Mouse (Mus musculus): Measurements from ENCODE around the gene Rab4a. TPM values are rescaled to one million over a fixed set of nuclear protein-coding genes. Genes with fewer than 3 reads are reported as not detected.

Gene Rab4a
- polyA plus RNA-seq, 1 experiment from 2014 or later: 64.3 TPM

DNA sequence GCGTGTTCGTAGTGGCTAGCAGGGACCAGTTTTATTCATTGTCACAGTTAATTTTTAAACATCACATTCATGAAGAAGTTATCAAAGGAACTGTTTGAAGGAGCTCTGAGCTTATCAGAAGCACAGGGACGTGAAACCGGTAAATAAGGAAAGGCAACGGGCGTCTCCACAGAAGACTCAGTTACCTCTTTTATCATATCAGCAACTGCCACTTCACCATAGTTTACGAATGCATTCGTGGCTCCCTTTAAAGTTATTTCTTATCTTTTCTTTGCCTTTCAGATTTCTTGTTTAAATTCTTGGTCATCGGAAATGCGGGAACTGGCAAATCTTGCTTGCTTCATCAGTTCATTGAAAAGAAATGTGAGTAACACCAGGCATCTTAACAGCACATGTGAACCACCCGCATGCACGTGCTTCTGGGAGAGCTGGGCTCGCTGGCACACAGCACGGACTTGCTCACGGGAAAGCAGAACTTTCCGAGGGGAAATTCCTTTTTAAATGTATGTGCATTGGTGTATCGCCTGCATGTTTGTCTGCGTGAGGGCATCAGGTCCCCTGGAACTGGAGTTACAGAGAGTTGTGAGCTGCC is 17.8 kb downstream of the Rab4a start:
- Histone ChIP-seq H3K4me3 (ENCODE audit: low read depth, low read length) (no peak overlapping the region), H3K4me1 (replicated peaks; ENCODE audit: control insufficient read depth, insufficient read depth, low read length) (no peaks in the 10 kb centered on the region; the same call in 1 of the 2 replicates), H3K27me3 (ENCODE audit: control insufficient read depth, insufficient read depth, low read length) (no peaks in the 10 kb centered on the region), H3K9ac (ENCODE audit: low read depth, low read length) (no peak overlapping the region), H3K27ac (ENCODE audit: low read depth, low read length) (no peak overlapping the region), H3K9me3 (ENCODE audit: control insufficient read depth, low read length) (no peaks in the 10 kb centered on the region), H3K36me3 (ENCODE audit: control insufficient read depth, insufficient read depth, low read length) (no peaks in the 10 kb centered on the region), H3K4me2 (replicated peaks; ENCODE audit: low read depth, low read length) (no peak overlapping the region)
- no peak for ATAC-seq (ENCODE audit: low FRiP score)
- WGBS: 95% methylated on average over 18 of the region's 18 CpGs
- DNase-seq (ENCODE audit: low spot score): no peak

DNA sequence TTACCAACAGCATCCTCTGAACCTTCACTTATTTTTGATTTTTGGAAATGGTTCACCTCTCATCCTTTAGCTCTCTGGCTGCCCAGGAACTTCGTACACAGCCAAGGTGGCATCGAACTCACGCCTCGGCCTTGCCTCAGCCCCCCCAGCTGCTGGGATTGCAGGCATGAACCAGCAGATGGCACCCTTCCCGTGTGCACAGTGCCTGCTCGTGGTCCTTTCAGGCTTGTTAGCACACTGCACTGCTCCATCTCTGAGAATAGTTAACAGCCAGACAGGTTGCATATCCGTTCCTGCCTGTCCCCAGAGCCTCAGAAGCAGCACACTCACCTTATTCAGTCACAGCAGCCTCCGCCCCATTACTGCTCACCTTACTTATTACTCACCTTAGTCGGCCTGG is 20.2 kb downstream of the Rab4a start:
- DNase-seq (ENCODE audit: low spot score): peak; percentile 51
- H3K4me1 ChIP-seq (replicated peaks; ENCODE audit: control insufficient read depth, insufficient read depth, low read length): no peaks in the 10 kb centered on the region; the same call in 1 of the 2 replicates
- H3K36me3 ChIP-seq (ENCODE audit: control insufficient read depth, insufficient read depth, low read length): no peaks in the 10 kb centered on the region
- no peak overlapping the region for H3K4me2 ChIP-seq (replicated peaks; ENCODE audit: low read depth, low read length)
- H3K27ac ChIP-seq (ENCODE audit: low read depth, low read length): no peak overlapping the region
- ATAC-seq (ENCODE audit: low FRiP score): no peak
- no peaks in the 10 kb centered on the region for H3K27me3 ChIP-seq (ENCODE audit: control insufficient read depth, insufficient read depth, low read length)
- WGBS: 61% methylated on average over 9 of the region's 9 CpGs
- no peaks in the 10 kb centered on the region for H3K9me3 ChIP-seq (ENCODE audit: control insufficient read depth, low read length)
- no peak overlapping the region for H3K9ac ChIP-seq (ENCODE audit: low read depth, low read length)
- no peak overlapping the region for H3K4me3 ChIP-seq (ENCODE audit: low read depth, low read length)

DNA sequence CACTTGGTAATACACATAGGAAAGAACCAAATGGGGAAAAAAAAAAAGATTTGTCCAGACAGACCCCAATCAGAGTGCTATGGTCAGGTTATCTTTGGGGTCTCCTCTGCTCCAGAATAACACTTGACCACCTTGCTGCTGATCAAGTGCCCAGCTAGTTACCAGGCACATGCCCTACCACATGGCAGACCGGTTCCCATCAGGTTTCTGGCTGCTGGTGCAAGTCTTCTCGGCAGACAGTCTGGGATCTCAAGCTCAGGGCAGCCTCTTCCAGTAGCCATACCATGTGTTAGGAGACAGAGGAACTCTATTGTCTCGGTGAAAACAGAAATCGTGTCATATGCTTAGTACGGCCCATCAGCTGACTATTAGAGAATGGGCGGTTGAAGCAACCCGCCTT is 21.0 kb downstream of the Rab4a start:
- H3K4me2 ChIP-seq (replicated peaks; ENCODE audit: low read depth, low read length): no peak overlapping the region
- 93% methylated on average over 7 of the region's 7 CpGs for WGBS
- H3K4me1 ChIP-seq (replicated peaks; ENCODE audit: control insufficient read depth, insufficient read depth, low read length): no peaks in the 10 kb centered on the region; the same call in 1 of the 2 replicates
- no peak for ATAC-seq (ENCODE audit: low FRiP score)
- no peaks in the 10 kb centered on the region for H3K9me3 ChIP-seq (ENCODE audit: control insufficient read depth, low read length)
- no peak overlapping the region for H3K4me3 ChIP-seq (ENCODE audit: low read depth, low read length)
- DNase-seq (ENCODE audit: low spot score): no peak
- no peak overlapping the region for H3K27ac ChIP-seq (ENCODE audit: low read depth, low read length)
- no peaks in the 10 kb centered on the region for H3K27me3 ChIP-seq (ENCODE audit: control insufficient read depth, insufficient read depth, low read length)
- H3K36me3 ChIP-seq (ENCODE audit: control insufficient read depth, insufficient read depth, low read length): 0 out of 2 replicates have a peak, but pooled peaks cover 2% of the 10 kb centered on the region
- no peak overlapping the region for H3K9ac ChIP-seq (ENCODE audit: low read depth, low read length)

DNA sequence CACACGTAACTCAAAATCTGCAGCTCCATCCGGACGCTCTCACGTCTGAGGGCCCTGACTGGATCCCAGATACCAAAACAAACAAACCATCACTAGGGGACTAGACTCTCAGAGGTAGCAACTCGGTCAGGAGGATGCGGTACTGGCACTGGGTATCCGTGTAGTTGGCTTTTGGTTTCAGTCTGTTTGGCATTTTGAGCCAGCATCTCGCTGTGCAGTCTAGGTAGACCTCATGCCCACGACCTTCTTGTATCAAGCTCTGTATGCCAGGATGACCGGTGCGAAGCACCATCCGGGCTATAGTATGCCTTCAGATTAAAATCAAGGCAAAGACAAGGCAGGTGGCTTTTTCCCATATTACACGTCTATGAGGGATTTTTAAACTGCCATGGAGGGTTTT is 21.7 kb downstream of the Rab4a start:
- H3K27me3 ChIP-seq (ENCODE audit: control insufficient read depth, insufficient read depth, low read length): no peaks in the 10 kb centered on the region
- H3K9ac ChIP-seq (ENCODE audit: low read depth, low read length): no peak overlapping the region
- H3K9me3 ChIP-seq (ENCODE audit: control insufficient read depth, low read length): no peaks in the 10 kb centered on the region
- no peaks in the 10 kb centered on the region; the same call in 1 of the 2 replicates for H3K4me1 ChIP-seq (replicated peaks; ENCODE audit: control insufficient read depth, insufficient read depth, low read length)
- H3K36me3 ChIP-seq (ENCODE audit: control insufficient read depth, insufficient read depth, low read length): 0 out of 2 replicates have a peak, but pooled peaks cover 2% of the 10 kb centered on the region
- no peak overlapping the region for H3K4me3 ChIP-seq (ENCODE audit: low read depth, low read length)
- no peak overlapping the region for H3K27ac ChIP-seq (ENCODE audit: low read depth, low read length)
- H3K4me2 ChIP-seq (replicated peaks; ENCODE audit: low read depth, low read length): no peak overlapping the region
- ATAC-seq (ENCODE audit: low FRiP score) (no peak), DNase-seq (ENCODE audit: low spot score) (no peak)
- 91% methylated on average over 13 of the region's 13 CpGs for WGBS

DNA sequence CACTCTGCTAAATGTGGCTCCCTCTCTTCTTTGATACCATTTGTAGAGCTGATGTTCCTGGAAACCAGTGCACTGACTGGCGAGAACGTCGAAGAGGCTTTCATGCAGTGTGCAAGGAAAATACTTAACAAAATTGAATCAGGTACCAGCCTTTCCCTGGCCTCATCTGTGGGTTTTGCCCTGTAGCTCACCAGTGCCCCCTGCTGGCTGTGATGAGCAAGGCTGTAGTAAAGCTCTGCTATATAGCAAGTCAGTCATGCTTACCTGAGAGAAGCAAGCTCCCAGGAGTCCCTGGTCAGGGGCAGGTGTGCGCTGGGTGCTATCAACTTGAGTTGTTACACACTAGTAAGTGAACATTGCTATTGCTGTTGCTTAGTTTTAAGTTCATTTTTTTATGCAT is 27.0 kb downstream of the Rab4a start:
- ATAC-seq (ENCODE audit: low FRiP score) (no peak), DNase-seq (ENCODE audit: low spot score) (peak; percentile 23)
- Histone ChIP-seq H3K27me3 (ENCODE audit: control insufficient read depth, insufficient read depth, low read length) (no peaks in the 10 kb centered on the region), H3K27ac (ENCODE audit: low read depth, low read length) (no peak overlapping the region), H3K4me1 (replicated peaks; ENCODE audit: control insufficient read depth, insufficient read depth, low read length) (no peaks in the 10 kb centered on the region), H3K9me3 (ENCODE audit: control insufficient read depth, low read length) (no peaks in the 10 kb centered on the region), H3K4me2 (replicated peaks; ENCODE audit: low read depth, low read length) (no peak overlapping the region), H3K4me3 (ENCODE audit: low read depth, low read length) (no peak overlapping the region), H3K9ac (ENCODE audit: low read depth, low read length) (no peak overlapping the region), H3K36me3 (ENCODE audit: control insufficient read depth, insufficient read depth, low read length) (peaks cover 8% of the 10 kb centered on the region; the same call in 1 of the 2 replicates)
- 95% methylated on average over 4 of the region's 4 CpGs for WGBS

DNA sequence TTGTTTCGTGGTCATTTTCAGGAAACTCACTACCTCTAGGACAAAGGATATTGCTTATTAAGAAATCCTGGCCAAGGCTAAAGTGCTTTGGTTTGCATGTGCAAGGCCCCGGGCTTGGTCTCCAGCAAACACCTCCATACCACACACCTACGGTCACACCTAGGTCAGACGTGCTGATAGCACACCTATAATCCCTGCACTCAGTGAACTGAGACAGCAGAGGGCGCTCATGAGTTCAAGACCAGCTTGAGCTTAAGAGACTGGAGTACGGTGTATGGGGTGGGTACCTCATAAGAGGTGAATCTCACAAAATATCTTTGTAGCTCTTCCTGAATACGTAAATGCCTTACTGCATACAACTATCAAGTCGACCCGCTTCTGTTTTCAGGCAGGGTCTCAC is 29.7 kb downstream of the Rab4a start:
- H3K36me3 ChIP-seq (ENCODE audit: control insufficient read depth, insufficient read depth, low read length): peaks cover 8% of the 10 kb centered on the region; the same call in 1 of the 2 replicates
- no peaks in the 10 kb centered on the region for H3K27me3 ChIP-seq (ENCODE audit: control insufficient read depth, insufficient read depth, low read length)
- DNase-seq (ENCODE audit: low spot score) (peak; percentile 77), ATAC-seq (ENCODE audit: low FRiP score) (no peak)
- no peak overlapping the region for H3K4me3 ChIP-seq (ENCODE audit: low read depth, low read length)
- no peak overlapping the region for H3K4me2 ChIP-seq (replicated peaks; ENCODE audit: low read depth, low read length)
- no peak overlapping the region for H3K9ac ChIP-seq (ENCODE audit: low read depth, low read length)
- H3K27ac ChIP-seq (ENCODE audit: low read depth, low read length): no peak overlapping the region
- H3K9me3 ChIP-seq (ENCODE audit: control insufficient read depth, low read length): no peaks in the 10 kb centered on the region
- WGBS: 60% methylated on average over 9 of the region's 9 CpGs
- H3K4me1 ChIP-seq (replicated peaks; ENCODE audit: control insufficient read depth, insufficient read depth, low read length): no peaks in the 10 kb centered on the region

DNA sequence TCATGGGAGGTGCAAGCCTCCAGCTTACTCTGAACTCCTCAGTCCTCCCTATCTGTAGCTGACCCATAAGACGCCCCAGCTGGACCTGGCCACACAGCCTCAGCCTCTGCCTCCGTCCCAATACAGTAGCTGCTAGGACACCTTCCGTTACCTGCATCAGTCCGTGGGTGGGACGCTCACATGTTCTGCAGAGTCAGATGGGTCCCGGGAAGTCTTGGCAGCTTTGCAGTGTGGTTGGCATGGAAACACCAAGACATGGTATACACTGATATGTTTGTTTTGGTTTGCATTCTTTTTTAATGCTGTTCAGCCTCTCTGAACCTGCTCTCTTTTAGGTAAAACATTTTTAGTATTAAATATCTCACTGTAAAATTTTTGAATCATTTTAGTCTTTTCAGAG is 30.6 kb downstream of the Rab4a start:
- H3K27me3 ChIP-seq (ENCODE audit: control insufficient read depth, insufficient read depth, low read length): no peaks in the 10 kb centered on the region
- peaks cover 8% of the 10 kb centered on the region; the same call in 1 of the 2 replicates for H3K36me3 ChIP-seq (ENCODE audit: control insufficient read depth, insufficient read depth, low read length)
- ATAC-seq (ENCODE audit: low FRiP score) (no peak), DNase-seq (ENCODE audit: low spot score) (no peak)
- H3K27ac ChIP-seq (ENCODE audit: low read depth, low read length): no peak overlapping the region
- H3K9ac ChIP-seq (ENCODE audit: low read depth, low read length): no peak overlapping the region
- no peak overlapping the region for H3K4me3 ChIP-seq (ENCODE audit: low read depth, low read length)
- 89% methylated on average over 6 of the region's 6 CpGs for WGBS
- H3K9me3 ChIP-seq (ENCODE audit: control insufficient read depth, low read length): no peaks in the 10 kb centered on the region
- no peak overlapping the region for H3K4me2 ChIP-seq (replicated peaks; ENCODE audit: low read depth, low read length)
- no peaks in the 10 kb centered on the region for H3K4me1 ChIP-seq (replicated peaks; ENCODE audit: control insufficient read depth, insufficient read depth, low read length)

DNA sequence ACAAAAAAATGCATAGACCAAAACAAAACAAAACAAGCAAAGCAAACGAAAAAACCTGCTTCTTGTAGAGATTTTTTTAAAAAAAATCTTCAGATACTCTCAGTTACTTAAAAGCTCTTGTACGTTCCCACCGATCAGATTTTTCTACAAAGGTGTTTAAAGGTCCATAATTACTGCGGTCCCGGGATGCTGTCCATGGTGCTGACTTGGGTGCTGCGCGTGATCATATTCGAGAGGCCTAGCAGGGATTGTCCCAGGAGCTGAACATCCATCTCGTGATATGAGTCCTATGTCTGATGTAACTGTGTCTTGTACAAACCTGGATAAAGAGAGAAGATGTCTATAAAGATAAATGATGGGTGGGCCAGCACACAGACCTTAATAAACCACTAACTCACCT is 32.7 kb downstream of the Rab4a start:
- ATAC-seq (ENCODE audit: low FRiP score) (no peak), DNase-seq (ENCODE audit: low spot score) (peak; percentile 40)
- 0 out of 2 replicates have a peak, but pooled peaks cover 4% of the 10 kb centered on the region for H3K36me3 ChIP-seq (ENCODE audit: control insufficient read depth, insufficient read depth, low read length)
- no peak overlapping the region for H3K27ac ChIP-seq (ENCODE audit: low read depth, low read length)
- H3K9ac ChIP-seq (ENCODE audit: low read depth, low read length): no peak overlapping the region
- no peak overlapping the region for H3K4me2 ChIP-seq (replicated peaks; ENCODE audit: low read depth, low read length)
- no peak overlapping the region for H3K4me3 ChIP-seq (ENCODE audit: low read depth, low read length)
- WGBS: 83% methylated on average over 9 of the region's 9 CpGs
- no peaks in the 10 kb centered on the region for H3K9me3 ChIP-seq (ENCODE audit: control insufficient read depth, low read length)
- H3K4me1 ChIP-seq (replicated peaks; ENCODE audit: control insufficient read depth, insufficient read depth, low read length): no peaks in the 10 kb centered on the region
- H3K27me3 ChIP-seq (ENCODE audit: control insufficient read depth, insufficient read depth, low read length): no peaks in the 10 kb centered on the region

DNA sequence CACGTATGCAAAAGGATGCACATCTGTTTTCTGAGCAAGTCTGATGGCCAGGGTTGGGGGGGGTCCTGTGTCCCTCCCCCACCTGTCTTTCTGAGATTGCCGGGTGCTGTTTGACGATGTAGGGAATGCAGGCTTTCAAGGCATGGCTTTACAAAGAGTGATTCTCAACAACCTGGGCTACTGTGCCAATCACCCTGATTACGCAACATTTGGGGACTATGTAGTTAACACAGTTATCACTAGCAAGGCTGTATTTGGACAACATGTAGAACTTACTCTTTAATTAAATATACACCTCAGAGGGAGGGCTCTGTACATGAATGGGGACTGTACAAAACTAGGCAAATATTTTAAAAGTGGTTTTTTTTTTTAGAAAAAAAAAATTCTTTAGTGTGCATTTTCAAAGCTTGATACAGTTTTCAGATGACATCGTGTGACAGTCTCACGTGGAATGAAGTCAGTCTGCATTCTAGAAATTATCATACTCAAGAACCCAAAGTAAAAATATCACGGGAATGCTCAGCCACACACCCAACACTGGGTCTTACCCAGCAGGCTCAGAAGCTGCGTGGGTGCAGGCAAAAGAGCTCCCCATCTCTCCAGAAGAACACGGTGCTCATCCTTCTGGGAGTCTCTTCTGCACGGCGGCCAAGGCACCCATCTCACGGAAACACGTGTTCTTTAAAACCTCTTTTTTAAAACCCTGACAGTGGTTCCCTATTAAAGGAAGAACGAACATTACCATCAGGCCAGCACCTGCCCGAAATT is 35.0 kb downstream of the Rab4a start:
- ATAC-seq (ENCODE audit: low FRiP score): no peak
- H3K4me2 ChIP-seq (replicated peaks; ENCODE audit: low read depth, low read length): no peak overlapping the region
- H3K9ac ChIP-seq (ENCODE audit: low read depth, low read length): no peak overlapping the region
- H3K4me3 ChIP-seq (ENCODE audit: low read depth, low read length): no peak overlapping the region
- H3K9me3 ChIP-seq (ENCODE audit: control insufficient read depth, low read length): no peaks in the 10 kb centered on the region
- WGBS: 95% methylated on average over 15 of the region's 15 CpGs
- H3K27me3 ChIP-seq (ENCODE audit: control insufficient read depth, insufficient read depth, low read length): no peaks in the 10 kb centered on the region
- no peaks in the 10 kb centered on the region for H3K36me3 ChIP-seq (ENCODE audit: control insufficient read depth, insufficient read depth, low read length)
- no peaks in the 10 kb centered on the region for H3K4me1 ChIP-seq (replicated peaks; ENCODE audit: control insufficient read depth, insufficient read depth, low read length)
- H3K27ac ChIP-seq (ENCODE audit: low read depth, low read length): no peak overlapping the region
- no peak for DNase-seq (ENCODE audit: low spot score)

Measured in hindbrain, embryonic 11.5 days (tissue).